In the genomic region with DNA sequence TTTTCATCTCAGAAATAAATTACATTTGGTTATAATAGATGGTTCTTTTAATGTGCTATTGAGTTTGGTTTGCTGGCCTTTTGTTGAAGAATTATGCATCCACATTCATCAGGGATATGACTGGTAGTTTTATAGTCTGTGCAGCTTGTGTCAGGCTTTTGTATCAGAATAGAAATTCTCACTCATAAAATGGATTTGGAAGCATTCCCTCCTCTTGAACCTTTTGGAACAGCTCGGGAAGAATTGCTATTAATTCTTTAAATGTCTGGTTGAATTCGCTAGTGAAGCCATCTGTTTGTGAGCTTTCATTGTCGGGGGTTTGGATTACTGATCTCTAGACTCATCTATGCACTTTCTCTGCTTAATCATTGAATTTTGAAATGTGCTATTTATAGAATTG, we compare ENCODE assay signal across 20 mouse cellular contexts.
"Had no signal": no experiment of that assay in that cellular context is flagged by ENCODE, and none has a peak within 500 bp of the region (broad histone marks: within the 10 kb centered on the region; RNA-seq: fewer than 3 reads in every experiment).

No protein-coding gene starts in this region.

- H3K27ac ChIP-seq: lung, embryonic 15.5 days; macrophage; midbrain, embryonic 13.5 days; neural tube, embryonic 13.5 days; neural tube, embryonic 15.5 days had no signal

- H3K36me3 ChIP-seq: lung, embryonic 15.5 days; neural tube, embryonic 13.5 days had no signal

- H3K27me3 ChIP-seq: lung, embryonic 15.5 days; megakaryocyte, embryonic 14.5 days; midbrain, embryonic 13.5 days; neural tube, embryonic 13.5 days; neural tube, embryonic 15.5 days had no signal

- H3K4me3 ChIP-seq: lung, embryonic 15.5 days; megakaryocyte, embryonic 14.5 days; midbrain, embryonic 13.5 days; myocyte; neural tube, embryonic 13.5 days; neural tube, embryonic 15.5 days had no signal

- H3K9ac ChIP-seq: lung, embryonic 15.5 days; midbrain, embryonic 13.5 days; neural tube, embryonic 13.5 days; neural tube, embryonic 15.5 days had no signal

- H3K4me1 ChIP-seq: lung, embryonic 15.5 days; megakaryocyte, embryonic 14.5 days; midbrain, embryonic 13.5 days; neural tube, embryonic 13.5 days; neural tube, embryonic 15.5 days had no signal

- DNase-seq: lung, adult 2 months; lung, postnatal 14 days; retina, postnatal 1 day; right cerebral cortex, adult 18-20 months; right cerebral cortex, postnatal 25 days; right cerebral cortex, postnatal 4 days; spleen, adult 18-20 months; thymus, adult 18-20 months; thymus, postnatal 14 days; thymus, postnatal 36 days had no signal

- H3K4me2 ChIP-seq: lung, embryonic 15.5 days; midbrain, embryonic 11.5 days; midbrain, embryonic 13.5 days; neural tube, embryonic 13.5 days; neural tube, embryonic 15.5 days had no signal

- H3K9me3 ChIP-seq: lung, embryonic 15.5 days; midbrain, embryonic 13.5 days; neural tube, embryonic 13.5 days; neural tube, embryonic 15.5 days had no signal

- ATAC-seq: lung, postnatal 0 days; midbrain, embryonic 13.5 days; midbrain, embryonic 16.5 days had no signal
